Mouse (Mus musculus) thymus, adult 2 months (tissue): ENCODE data around the gene Ppox.

Source experiments
- CTCF ChIP-seq: fragments of 200-500 bp; IDR thresholded peaks from 2 replicates; pipeline ENCODE4 v1.5.1; 2012; ENCODE audit warnings: mild to moderate bottlenecking, control low read depth, low read length, moderate library complexity, borderline replicate concordance; ENCODE audit not compliant: control insufficient read depth, poor library complexity, insufficient read depth; ENCODE audit errors: extremely low read depth
- POLR2A ChIP-seq: fragments of 200-500 bp; IDR thresholded peaks from 2 replicates; pipeline ENCODE4 v1.6.1; 2012; ENCODE audit warnings: mild to moderate bottlenecking, low read length, control low read depth, moderate library complexity; ENCODE audit not compliant: control insufficient read depth, poor library complexity, insufficient read depth; ENCODE audit errors: extremely low read depth

DNA sequence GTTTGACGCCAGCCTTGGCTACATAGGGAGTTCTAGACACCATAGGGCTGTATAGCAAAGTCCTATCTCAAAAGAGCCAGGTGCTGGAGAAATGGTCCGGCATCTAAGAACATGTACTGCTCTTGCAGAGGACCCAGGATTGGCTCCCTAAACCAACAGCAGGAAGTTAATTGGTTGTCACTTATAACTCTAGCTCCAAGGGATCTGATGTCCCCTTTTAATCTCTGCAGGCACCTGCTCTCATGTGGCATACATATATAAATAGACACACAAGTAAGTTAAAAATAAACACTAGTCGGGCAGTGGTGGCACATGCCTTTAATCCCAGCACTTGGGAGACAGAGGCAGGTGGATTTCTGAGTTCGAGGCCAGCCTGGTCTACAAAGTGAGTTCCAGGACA lies 45.2 kb downstream of the Ppox start:
- TF ChIP-seq POLR2A (no peak), CTCF (no peak)
